Mouse (Mus musculus) brain, embryonic 14.5 days (tissue): ENCODE measurements at regions not wholly inside any gene's neighbourhood (a gene's known extent, or its start where the extent isn't known, plus 50 kb on each side); places are given as distances from the start of the nearest gene placed in this dataset.

Experiments used
- CTCF ChIP-seq: fragments of 200-500 bp; IDR thresholded peaks from 2 replicates; pipeline ENCODE4 v1.5.1; 2012; ENCODE audit warnings: inconsistent platforms, mild to moderate bottlenecking, moderate library complexity, borderline replicate concordance; ENCODE audit not compliant: insufficient read depth, insufficient read length; ENCODE audit errors: extremely low read depth
- POLR2A ChIP-seq: fragments of 200-500 bp; IDR thresholded peaks from 2 replicates; pipeline ENCODE4 v1.6.1; 2012; ENCODE audit warnings: mild to moderate bottlenecking, inconsistent platforms, borderline replicate concordance; ENCODE audit not compliant: poor library complexity, insufficient read depth, insufficient read length, severe bottlenecking; ENCODE audit errors: extremely low read depth

DNA sequence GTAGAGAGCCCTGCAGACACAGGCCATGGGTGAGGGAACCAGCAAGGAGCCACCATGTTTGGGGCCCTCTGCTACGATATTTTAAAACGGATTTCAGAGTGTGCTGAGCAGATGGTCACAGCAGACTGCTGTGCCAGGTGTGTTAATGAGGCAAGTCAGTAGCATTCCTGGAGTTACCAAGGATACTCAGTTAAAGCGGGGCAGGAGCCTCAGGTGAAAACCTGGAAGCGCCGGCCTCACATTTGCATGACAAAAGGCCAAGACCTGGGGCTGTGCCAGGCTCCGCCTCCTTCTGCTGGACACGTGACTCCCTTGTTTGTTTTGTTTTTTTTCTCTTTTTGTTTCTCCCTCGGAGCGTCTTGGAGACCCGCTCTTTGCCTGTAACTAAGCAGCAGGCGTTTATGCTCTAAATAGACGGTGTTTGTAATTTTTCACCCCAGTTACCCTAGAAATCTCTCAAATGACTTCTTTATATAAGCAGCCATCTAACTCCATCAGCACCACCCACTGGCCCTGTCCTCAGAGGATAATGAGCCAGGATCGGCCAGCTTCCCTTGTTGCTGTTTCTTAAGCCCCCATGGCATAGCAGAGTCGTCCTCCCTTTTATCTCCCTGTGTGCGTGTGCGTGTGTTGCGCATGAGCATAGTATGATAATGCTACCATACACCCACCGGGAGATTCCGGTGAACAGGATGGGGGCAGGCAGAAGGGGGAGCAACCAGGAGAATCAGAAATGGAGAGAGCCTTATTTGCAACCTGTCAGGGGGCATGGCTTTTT lies 166.9 kb upstream of the Gm3448 start:
- no peak for TF ChIP-seq CTCF
- TF ChIP-seq POLR2A = no peak
